Mouse (Mus musculus): Measurements from ENCODE around the gene Il1rl2. TPM values are rescaled to one million over a fixed set of nuclear protein-coding genes. Genes with fewer than 3 reads are reported as not detected.

Gene Il1rl2
- polyA plus RNA-seq, 1 experiment from 2014 or later: 15.5 TPM

GRCm38 (mm10) chr1:40414276-40414675, 89.9 kb downstream of the Il1rl2 start:
- H3K27ac ChIP-seq (replicated peaks): no peak overlapping the region
- no peak overlapping the region for H3K9ac ChIP-seq
- no peaks in the 10 kb centered on the region for H3K36me3 ChIP-seq
- 80% methylated on average over 7 of the region's 7 CpGs for WGBS
- H3K4me1 ChIP-seq: no peaks in the 10 kb centered on the region
- H3K9me3 ChIP-seq (replicated peaks): no peaks in the 10 kb centered on the region
- ATAC-seq (ENCODE audit: insufficient number of reproducible peaks, low FRiP score, low TSS enrichment, low read depth): no peak
- H3K4me2 ChIP-seq (replicated peaks): no peak overlapping the region
- H3K4me3 ChIP-seq (replicated peaks): no peak overlapping the region
- no peaks in the 10 kb centered on the region for H3K27me3 ChIP-seq

- H3K9ac ChIP-seq: no peak overlapping the region
- no peaks in the 10 kb centered on the region for H3K9me3 ChIP-seq (replicated peaks)
- H3K36me3 ChIP-seq: no peaks in the 10 kb centered on the region
- no peak for ATAC-seq (ENCODE audit: insufficient number of reproducible peaks, low FRiP score, low TSS enrichment, low read depth)
- 62% methylated on average over 7 of the region's 7 CpGs for WGBS
- no peak overlapping the region for H3K4me3 ChIP-seq (replicated peaks)
- no peaks in the 10 kb centered on the region for H3K27me3 ChIP-seq
- H3K4me1 ChIP-seq: no peaks in the 10 kb centered on the region
- H3K27ac ChIP-seq (replicated peaks): no peak overlapping the region
- no peak overlapping the region for H3K4me2 ChIP-seq (replicated peaks)
Observed at GRCm38 (mm10) chr1:40414863-40415656, 90.7 kb downstream of the Il1rl2 start.

GRCm38 (mm10) chr1:40417034-40417433, 92.6 kb downstream of the Il1rl2 start:
- 87% methylated on average over 2 of the region's 2 CpGs for WGBS
- H3K27ac ChIP-seq (replicated peaks): no peak overlapping the region
- no peaks in the 10 kb centered on the region for H3K4me1 ChIP-seq
- ATAC-seq (ENCODE audit: insufficient number of reproducible peaks, low FRiP score, low TSS enrichment, low read depth): no peak
- no peak overlapping the region for H3K4me3 ChIP-seq (replicated peaks)
- no peaks in the 10 kb centered on the region for H3K36me3 ChIP-seq
- H3K4me2 ChIP-seq (replicated peaks): no peak overlapping the region
- no peak overlapping the region for H3K9ac ChIP-seq
- H3K27me3 ChIP-seq: no peaks in the 10 kb centered on the region
- H3K9me3 ChIP-seq (replicated peaks): no peaks in the 10 kb centered on the region

Other genes with a start within 250 kb of the Il1rl2 start
- 10.3 and 10.9 TPM in 2 replicates for gene Il1r1, start 99.5 kb upstream of the Il1rl2 start, polyA plus RNA-seq (2015; fragmentation: Nextera tagmentation; extraction: Ambion mirVana)
- 4.5 and 5.6 TPM in 2 replicates for gene Il1rl1, start 105.0 kb downstream of the Il1rl2 start, polyA plus RNA-seq (2015; fragmentation: Nextera tagmentation; extraction: Ambion mirVana)
- gene Il18r1, start 140.9 kb downstream of the Il1rl2 start, polyA plus RNA-seq (2015; fragmentation: Nextera tagmentation; extraction: Ambion mirVana): 0.41 and 0.55 TPM in 2 replicates
- 0.39 and 0.49 TPM in 2 replicates for gene Il18rap, start 190.8 kb downstream of the Il1rl2 start, polyA plus RNA-seq (2015; fragmentation: Nextera tagmentation; extraction: Ambion mirVana)